Mouse (Mus musculus): ENCODE measurements at regions not wholly inside any gene's neighbourhood (a gene's known extent, or its start where the extent isn't known, plus 50 kb on each side); places are given as distances from the start of the nearest gene placed in this dataset.

DNA sequence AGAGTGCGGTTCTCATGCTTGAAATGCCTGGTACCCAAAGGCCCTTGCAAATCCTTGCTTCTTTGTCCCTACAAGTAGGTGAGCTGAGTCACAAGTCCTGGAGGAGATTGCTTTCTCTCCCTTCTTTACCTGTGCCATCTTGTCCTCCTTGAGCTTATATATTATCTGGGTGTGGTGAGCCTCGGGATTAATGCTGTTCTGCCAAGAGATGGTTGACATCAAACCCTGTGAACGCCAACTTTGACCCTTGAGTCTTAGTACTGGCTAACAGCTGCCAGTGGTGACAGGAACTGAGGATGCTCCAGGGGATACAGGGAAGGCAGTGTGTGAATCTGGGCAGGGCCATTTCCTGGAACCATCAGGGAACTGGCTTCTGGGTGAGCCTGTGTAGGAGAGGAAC is 1160.5 kb upstream of the A1bg start:
- Histone ChIP-seq H3K4me1 (ENCODE audit: control insufficient read depth, insufficient read depth, low read length) (no peaks in the 10 kb centered on the region; the same call in 1 of the 2 replicates), H3K27ac (ENCODE audit: insufficient read depth, low read length) (no peak overlapping the region), H3K27me3 (ENCODE audit: control insufficient read depth, insufficient read depth, low read length) (no peaks in the 10 kb centered on the region), H3K4me3 (replicated peaks; ENCODE audit: insufficient read depth, low read depth, low read length) (no peak overlapping the region)
- TF ChIP-seq POLR2A (IDR thresholded peaks at IDR 0.05; ENCODE audit: borderline replicate concordance, insufficient read depth, low read length), result no peak
- DNase-seq, result no peak
- WGBS, result 80% methylated on average over 3 of the region's 3 CpGs

DNA sequence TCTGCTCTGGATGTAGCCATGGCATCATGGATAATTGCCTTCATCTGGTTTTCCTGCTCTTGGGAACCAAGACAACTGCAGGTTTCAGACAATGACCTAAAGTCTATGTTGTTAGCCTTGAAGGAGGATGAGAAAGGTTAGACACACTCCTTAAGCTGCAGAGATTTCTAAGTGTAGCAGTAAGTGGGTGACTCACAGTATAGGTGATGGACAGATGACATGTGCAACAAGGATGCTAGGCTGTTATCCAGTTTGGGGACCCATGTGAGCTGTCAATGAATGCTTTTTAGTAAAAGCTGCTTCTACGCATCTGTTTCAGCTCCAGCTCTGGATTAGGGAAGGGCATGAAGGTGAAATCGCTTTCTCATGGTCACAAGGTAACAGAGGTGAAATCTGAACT is 1159.7 kb upstream of the A1bg start:
- Histone ChIP-seq H3K4me3 (replicated peaks; ENCODE audit: insufficient read depth, low read depth, low read length) (no peak overlapping the region), H3K27ac (ENCODE audit: insufficient read depth, low read length) (no peak overlapping the region), H3K27me3 (ENCODE audit: control insufficient read depth, insufficient read depth, low read length) (no peaks in the 10 kb centered on the region), H3K4me1 (ENCODE audit: control insufficient read depth, insufficient read depth, low read length) (no peaks in the 10 kb centered on the region)
- 94% methylated on average over 2 of the region's 2 CpGs for WGBS
- no peak for DNase-seq
- no peak for TF ChIP-seq CTCF (IDR thresholded peaks at IDR 0.05; ENCODE audit: borderline replicate concordance, insufficient read depth, low read depth, low read length)
- no peak for TF ChIP-seq POLR2A (IDR thresholded peaks at IDR 0.05; ENCODE audit: borderline replicate concordance, insufficient read depth, low read length)

DNA sequence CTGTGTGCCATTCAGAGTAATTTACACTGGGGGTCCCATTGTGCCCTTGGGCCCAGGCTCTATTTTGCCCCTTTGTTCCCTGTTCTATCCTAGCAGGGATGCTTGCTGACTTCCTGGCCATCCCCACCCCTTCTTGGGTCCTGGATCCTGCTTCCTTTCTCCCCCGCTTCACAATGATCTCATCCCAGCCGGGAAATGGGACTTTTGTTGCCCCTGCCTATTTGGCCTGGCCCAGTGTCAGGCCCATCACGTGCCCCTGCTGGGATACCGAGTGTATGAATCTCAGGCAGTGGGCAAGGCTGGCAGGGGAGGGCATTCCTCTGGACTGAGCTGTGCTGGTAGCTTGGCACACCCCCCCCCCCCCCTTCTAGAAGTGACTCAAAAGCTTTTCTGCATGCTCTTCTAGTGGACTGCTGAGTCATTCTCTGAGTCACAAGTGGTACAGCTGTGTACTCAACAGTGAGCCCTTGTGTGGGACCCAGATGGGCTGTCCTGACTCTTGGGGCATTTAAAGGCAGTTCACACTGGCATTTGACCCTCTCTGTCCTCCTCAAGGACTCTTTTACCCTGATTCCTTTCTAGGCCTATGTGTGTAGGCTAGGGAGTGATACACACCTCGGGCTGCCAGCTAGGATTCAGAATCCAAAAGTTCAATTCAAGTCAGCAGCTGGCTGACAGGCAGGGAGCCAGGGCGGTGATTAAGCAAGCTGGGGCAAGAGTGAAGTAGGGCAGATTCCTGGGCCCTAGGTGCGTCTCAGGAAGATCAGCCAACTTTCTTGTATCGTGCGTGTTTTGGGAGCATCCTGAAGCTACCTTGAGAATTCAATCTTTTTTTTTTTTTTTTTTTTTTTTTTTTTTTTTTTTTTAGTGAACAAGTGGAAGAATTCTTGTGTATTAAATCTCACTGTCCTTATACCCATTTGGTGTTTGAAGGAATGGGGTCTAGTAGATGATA is 1156.6 kb upstream of the A1bg start:
- TF ChIP-seq POLR2A (IDR thresholded peaks at IDR 0.05; ENCODE audit: borderline replicate concordance, insufficient read depth, low read length) (no peak), CTCF (IDR thresholded peaks at IDR 0.05; ENCODE audit: borderline replicate concordance, insufficient read depth, low read depth, low read length) (no peak)
- Histone ChIP-seq H3K27me3 (ENCODE audit: control insufficient read depth, insufficient read depth, low read length) (no peaks in the 10 kb centered on the region), H3K4me1 (ENCODE audit: control insufficient read depth, insufficient read depth, low read length) (no peaks in the 10 kb centered on the region), H3K4me3 (replicated peaks; ENCODE audit: insufficient read depth, low read depth, low read length) (no peak overlapping the region), H3K27ac (ENCODE audit: insufficient read depth, low read length) (no peak overlapping the region)
- DNase-seq, result peak; percentile 20 to 44
- WGBS, result 32% methylated on average over 9 of the region's 9 CpGs

DNA sequence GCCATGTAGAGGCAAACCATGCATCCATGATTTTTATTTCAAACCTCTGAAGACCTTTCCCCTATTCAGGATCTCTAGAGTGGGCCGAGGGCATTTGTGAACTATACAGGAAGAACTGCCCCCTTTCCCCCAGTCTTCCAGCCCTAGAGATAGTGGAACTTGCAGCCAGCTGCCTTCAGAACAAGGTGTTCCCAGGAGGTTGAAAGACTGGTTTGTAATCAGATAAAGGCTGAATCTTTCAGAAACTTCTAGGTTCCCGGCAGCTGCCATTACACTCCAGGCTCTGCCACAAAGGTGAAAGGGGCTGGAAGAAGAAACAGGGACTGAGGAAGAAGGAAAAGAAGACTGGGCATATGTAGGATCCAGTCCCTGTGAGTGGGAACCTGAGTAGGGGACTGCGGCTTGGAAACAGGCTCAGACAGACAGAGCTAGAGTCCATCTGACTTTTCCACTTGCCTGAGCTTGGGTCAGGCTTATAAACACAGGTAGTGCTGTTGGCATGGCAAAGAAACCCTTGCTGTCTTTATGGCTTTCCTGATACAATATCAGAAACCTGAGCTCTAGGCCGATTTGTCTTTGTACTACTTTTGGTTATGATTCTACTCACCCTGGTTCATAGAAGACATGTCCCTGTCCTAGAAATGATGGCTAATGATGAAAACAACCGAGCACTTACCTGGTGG is 1153.9 kb upstream of the A1bg start:
- TF ChIP-seq POLR2A (IDR thresholded peaks at IDR 0.05; ENCODE audit: borderline replicate concordance, insufficient read depth, low read length) (no peak), CTCF (IDR thresholded peaks at IDR 0.05; ENCODE audit: borderline replicate concordance, insufficient read depth, low read depth, low read length) (no peak)
- 94% methylated on average over 5 of the region's 5 CpGs for WGBS
- no peaks in the 10 kb centered on the region for H3K4me1 ChIP-seq (ENCODE audit: control insufficient read depth, insufficient read depth, low read length)

DNA sequence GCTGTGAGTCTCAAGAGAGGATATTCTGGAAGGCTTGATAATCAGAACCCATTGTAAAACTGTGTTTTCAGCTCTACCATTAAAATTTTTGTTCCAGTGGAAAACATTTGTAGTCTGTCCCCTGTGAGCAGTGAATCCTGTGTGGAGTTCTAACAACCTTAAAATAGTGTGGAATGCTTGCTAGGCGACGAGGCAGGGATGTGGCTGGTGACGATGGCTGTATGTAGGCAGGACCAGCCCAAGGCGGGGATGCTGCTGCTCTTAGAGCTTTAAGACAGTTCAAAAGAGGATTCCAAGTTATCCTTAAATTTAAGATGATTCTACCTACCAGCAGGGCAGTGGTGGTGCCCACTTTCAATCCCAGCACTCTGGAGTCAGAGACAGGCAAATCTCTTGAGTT is 1151.9 kb upstream of the A1bg start:
- TF ChIP-seq POLR2A (IDR thresholded peaks at IDR 0.05; ENCODE audit: borderline replicate concordance, insufficient read depth, low read length) (no peak), CTCF (IDR thresholded peaks at IDR 0.05; ENCODE audit: borderline replicate concordance, insufficient read depth, low read depth, low read length) (no peak)
- H3K4me3 ChIP-seq (replicated peaks; ENCODE audit: insufficient read depth, low read depth, low read length), result no peak overlapping the region
- DNase-seq, result no peak
- H3K27me3 ChIP-seq (ENCODE audit: control insufficient read depth, insufficient read depth, low read length), result no peaks in the 10 kb centered on the region
- H3K27ac ChIP-seq (ENCODE audit: insufficient read depth, low read length), result no peak overlapping the region
- H3K4me1 ChIP-seq (ENCODE audit: control insufficient read depth, insufficient read depth, low read length), result no peaks in the 10 kb centered on the region
- WGBS, result 98% methylated on average over 4 of the region's 4 CpGs

More for the DNA sequence above, 1153.9 kb upstream of the A1bg start:
- H3K27me3 ChIP-seq (ENCODE audit: control insufficient read depth, insufficient read depth, low read length), result no peaks in the 10 kb centered on the region
- no peak overlapping the region for H3K4me3 ChIP-seq (replicated peaks; ENCODE audit: insufficient read depth, low read depth, low read length)
- no peak for DNase-seq
- H3K27ac ChIP-seq (ENCODE audit: insufficient read depth, low read length), result no peak overlapping the region

DNA sequence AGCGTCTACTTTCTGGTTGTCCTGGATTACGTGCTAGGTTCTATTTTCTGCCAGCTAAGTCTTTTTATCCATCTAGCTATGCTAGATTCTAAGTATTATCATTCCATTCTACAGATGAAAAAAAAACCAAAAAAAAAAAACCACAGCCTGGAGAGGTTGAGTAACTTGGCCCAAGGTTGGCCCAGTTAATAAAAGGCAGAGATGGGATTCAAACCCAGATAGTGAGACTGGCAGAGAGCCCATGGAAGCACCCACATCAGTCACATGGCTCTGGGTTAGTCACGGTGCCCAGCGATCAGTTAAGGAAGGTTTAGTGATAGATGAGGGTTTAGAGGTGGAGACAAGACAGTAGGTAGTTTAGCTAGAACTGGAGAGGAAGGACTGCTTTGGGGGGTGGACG is 1150.8 kb upstream of the A1bg start:
- H3K4me1 ChIP-seq (ENCODE audit: control insufficient read depth, insufficient read depth, low read length), result no peaks in the 10 kb centered on the region
- H3K27me3 ChIP-seq (ENCODE audit: control insufficient read depth, insufficient read depth, low read length), result no peaks in the 10 kb centered on the region
- WGBS, result 91% methylated on average over 5 of the region's 5 CpGs
- H3K4me3 ChIP-seq (replicated peaks; ENCODE audit: insufficient read depth, low read depth, low read length), result no peak overlapping the region
- TF ChIP-seq CTCF (IDR thresholded peaks at IDR 0.05; ENCODE audit: borderline replicate concordance, insufficient read depth, low read depth, low read length) (no peak), POLR2A (IDR thresholded peaks at IDR 0.05; ENCODE audit: borderline replicate concordance, insufficient read depth, low read length) (no peak)
- no peak for DNase-seq
- no peak overlapping the region for H3K27ac ChIP-seq (ENCODE audit: insufficient read depth, low read length)

DNA sequence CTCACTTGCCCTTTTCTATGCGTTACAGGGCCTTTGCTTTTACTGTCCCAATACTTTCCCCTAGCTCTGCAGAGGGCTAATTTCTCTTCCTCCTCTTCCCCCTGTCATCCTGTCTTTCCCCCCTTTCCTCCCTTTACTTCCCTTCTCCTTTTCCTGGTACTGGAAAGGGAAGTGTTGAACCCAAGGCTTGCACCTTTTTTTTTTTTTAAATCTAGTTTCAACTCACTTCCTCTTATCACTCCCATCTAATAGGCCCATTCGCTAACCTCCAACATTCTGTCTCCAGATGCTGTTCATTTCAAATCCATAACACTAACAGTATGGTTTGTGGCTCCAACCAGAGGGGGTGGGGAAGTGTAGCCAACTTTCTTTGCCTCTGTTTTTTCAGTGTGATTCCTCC is 1148.5 kb upstream of the A1bg start:
- TF ChIP-seq CTCF (IDR thresholded peaks at IDR 0.05; ENCODE audit: borderline replicate concordance, insufficient read depth, low read depth, low read length) (no peak), POLR2A (IDR thresholded peaks at IDR 0.05; ENCODE audit: borderline replicate concordance, insufficient read depth, low read length) (no peak)
- Histone ChIP-seq H3K27me3 (ENCODE audit: control insufficient read depth, insufficient read depth, low read length) (no peaks in the 10 kb centered on the region), H3K27ac (ENCODE audit: insufficient read depth, low read length) (no peak overlapping the region), H3K4me3 (replicated peaks; ENCODE audit: insufficient read depth, low read depth, low read length) (no peak overlapping the region), H3K4me1 (ENCODE audit: control insufficient read depth, insufficient read depth, low read length) (no peaks in the 10 kb centered on the region)
- DNase-seq, result no peak
- WGBS, result 94% methylated on average over 2 of the region's 2 CpGs

Measured in cerebellum, adult 2 months (tissue).